Mouse (Mus musculus) megakaryocyte-erythroid progenitor cell, adult 5-6 weeks (primary cell): ENCODE data around the gene Iqsec1. TPM values are rescaled to one million over a fixed set of nuclear protein-coding genes. Genes with fewer than 3 reads are reported as not detected.

Experiments used
- ATAC-seq: replicated peaks from 2 replicates; pipeline ENCODE4 v1.8.0; 2016; ENCODE audit warnings: mild to moderate bottlenecking, inconsistent platforms; ENCODE audit not compliant: severe bottlenecking, poor library complexity, low FRiP score, low TSS enrichment
- total RNA-seq, 2 experiments: library from RNA; stranded (forward) in 1 of 2; stranded (reverse) in 1 of 2; fragments of 200-1000, 215-1000 nt in 1 of 2; fragments of >200 nt in 1 of 2; fragmentation: Nextera tagmentation in 1 of 2; gene quantifications; 2 replicates each; pipeline ENCODE4 v1.2.3; 2014 to 2017

Gene Iqsec1
- total RNA-seq, 2 experiments from 2014 or later, result 15.0 to 32.1 TPM

DNA sequence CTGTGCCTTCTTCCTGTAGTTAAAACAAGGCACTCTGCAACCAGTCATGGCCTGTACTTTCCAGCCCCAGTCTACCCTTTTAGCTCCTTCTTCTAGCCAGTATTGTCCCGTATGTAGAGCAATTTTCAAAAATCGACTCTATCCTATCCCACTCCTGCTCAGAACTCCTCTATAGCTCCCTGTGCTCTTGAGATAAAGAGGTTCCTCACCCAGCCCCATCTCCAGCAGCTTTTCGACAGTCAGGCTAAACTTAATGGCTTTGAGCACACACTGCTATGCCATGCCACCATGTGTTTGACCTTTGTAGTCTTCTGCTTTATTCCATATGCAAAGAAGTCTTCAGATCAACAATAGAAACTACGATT is 247.4 kb downstream of the Iqsec1 start:
- no peak for ATAC-seq

DNA sequence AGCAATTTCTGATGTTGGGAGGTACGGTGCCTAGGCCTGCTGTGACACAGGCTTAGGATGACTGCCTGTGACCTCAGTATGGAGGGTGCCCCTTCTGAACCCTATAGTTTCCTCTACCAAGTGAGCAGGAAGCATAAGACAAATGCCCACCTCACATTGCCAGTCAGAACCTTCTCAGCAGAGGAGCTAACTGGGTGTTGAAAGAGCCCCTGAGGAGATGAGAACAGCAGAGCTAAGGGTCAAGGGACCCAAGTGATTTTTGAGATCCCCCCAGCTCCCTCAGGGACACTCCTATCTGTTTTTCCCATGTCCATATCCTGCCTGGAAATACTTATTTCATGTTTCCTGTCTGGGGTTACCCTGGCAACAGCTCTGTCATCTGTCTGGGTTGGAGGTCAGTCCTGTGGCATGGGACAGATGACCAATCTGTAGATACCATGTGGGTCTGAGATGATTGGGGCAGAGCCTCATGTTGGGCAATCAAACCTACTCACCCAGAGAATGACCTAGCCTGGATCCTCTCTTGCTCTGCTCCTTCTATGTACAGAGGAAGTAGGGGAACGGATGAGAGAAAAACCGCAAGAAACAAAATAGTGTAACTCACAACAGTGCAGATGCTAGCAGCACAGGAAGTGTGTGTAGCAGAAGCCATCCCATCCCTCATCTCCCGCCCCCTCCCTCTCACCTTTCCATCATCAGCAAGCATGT is 248.0 kb downstream of the Iqsec1 start:
- ATAC-seq, result no peak

DNA sequence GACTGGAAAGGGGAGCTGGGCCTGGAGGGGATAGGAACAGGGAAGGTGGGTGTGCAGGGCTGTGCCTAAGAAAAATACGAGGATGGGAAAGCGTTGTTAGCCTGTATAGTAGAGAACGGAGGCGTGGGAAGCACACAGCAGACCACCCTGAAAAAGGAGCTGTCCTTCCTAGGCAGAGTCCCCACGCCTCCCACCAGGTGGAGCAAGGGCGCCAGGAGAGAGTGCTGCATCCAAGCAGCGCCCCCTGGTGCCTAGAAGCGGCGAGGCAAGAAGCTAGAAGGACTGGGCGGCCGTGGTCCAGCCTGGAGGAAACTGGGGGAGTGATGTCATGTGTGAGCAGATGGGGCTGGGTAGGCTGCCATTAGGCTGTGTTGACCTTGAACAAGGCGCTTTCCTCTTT is 251.1 kb downstream of the Iqsec1 start:
- peak; percentile 91 for ATAC-seq

DNA sequence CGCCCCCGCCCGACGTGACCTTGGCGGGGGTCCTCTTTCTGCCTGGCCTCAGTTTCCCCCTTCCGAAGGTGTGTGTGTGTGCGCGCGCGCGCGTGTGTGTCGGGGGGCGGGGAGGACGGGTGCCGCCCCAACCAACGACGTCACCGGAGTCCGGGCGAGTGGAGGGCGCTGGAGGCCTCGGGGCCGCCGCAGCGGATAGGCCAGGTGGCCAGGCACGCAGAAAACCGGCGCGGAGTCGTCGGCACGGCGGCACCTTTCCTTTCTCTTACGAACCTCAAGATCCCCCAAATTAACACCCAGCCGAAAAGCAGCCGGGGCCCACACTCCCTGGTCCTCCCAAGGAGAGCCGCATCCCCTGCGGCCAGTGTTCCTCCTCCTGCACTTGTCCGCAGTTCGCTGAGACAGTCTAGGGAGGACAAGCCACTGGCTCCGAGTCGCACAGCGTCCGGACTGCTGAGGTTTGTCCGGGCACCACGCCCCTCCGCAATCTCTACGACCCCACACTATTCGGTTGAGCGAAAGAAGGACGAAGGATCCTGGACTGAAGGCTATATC is 251.7 kb downstream of the Iqsec1 start:
- peak; percentile 56 for ATAC-seq

DNA sequence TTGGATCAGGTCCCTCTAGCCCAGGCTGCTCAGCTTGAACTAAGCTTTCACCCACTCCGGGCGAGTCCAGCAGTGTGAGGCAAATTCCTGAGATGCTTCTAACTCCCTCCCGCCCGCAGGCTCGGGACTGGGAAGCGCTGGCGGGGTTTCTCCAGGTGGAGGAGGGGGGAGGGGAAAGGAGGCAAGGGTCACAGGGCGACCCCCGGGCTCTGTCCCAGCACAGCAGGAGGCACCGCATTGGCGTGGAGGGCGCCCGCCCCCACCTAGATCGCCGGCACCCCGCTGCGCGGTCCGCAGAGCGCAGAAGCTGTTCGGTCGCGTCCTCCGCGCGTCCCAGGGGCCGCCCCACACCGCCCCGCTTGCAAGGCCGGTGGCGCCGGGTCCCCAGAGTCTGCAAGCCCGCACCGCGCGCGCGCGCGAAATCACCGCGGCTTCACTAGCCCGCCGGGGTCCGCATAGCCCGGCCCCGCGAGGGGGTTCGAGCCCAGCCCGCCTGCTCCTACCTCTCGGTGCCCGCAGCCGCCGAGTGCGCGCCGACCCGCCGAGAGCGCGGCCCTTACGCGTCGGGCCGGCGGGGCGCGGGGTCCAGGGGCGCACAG is 252.3 kb downstream of the Iqsec1 start:
- ATAC-seq, result no peak

DNA sequence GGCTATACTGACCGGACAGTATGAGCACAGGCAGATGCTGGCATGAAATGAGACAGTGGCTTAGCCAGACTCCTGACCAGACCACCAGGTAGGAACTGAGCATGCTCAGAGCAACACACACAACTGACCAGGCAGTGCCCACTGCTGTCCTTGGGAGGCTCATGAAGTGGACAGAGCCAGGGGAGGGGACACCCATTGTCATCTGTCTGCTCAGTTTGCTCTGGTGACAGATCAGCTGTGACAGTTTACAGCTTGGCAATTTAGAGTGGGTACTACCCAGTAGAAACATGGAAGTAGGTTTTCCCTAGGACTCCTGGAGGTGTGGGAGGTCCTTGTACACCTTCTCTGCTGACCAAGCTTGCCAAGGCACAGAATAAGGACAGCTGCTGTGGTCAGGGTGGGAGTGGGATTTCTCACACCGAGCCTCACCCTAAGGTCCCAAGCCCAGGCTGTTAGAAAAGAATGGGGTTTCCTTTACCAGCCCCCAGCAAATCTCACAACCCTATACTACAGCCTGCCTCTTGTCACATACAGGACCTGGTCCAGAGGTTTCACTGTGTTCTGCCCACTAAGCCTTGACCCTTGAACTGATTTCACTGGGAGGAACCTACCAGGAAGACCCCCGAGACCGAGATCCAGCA is 253.0 kb downstream of the Iqsec1 start:
- no peak for ATAC-seq

DNA sequence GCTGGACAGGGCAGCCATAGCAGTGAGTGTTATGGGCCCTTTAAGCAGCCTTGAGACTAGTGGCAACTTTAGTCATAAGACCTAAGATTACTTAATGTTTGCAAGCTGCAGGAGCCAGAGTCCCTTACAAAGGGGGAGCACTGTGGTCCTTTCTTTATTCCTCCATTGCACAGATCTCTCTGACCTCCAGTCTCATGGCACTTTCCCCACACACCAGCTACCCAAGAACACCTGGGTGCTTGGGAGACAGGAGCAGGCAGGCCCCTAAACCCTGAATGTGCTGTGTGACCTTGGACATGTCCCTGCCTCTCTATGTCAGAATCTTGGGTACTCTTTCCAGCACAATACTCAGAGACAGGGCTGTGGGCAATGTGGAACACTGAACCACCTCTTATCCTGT is 253.7 kb downstream of the Iqsec1 start:
- ATAC-seq, result no peak

DNA sequence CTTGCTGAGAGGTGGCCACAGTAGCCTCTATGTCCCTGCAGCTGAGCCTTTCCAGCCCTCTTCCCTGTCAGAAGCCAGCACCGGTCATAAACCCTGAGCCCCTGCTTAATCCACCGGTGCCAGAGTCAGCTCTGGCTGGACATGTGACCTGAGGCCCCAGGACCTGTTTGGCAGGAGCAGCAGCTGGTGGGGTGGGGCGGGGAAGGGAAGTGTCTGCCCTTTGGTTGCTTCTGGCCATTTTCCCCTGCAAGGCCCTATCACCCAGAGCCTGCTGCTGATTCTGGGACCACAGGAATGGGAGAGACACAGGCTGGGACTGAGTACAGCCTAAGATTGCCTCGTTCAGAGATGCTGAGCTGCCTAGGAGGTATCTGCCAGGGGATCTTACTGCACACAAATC is 257.2 kb downstream of the Iqsec1 start:
- no peak for ATAC-seq

DNA sequence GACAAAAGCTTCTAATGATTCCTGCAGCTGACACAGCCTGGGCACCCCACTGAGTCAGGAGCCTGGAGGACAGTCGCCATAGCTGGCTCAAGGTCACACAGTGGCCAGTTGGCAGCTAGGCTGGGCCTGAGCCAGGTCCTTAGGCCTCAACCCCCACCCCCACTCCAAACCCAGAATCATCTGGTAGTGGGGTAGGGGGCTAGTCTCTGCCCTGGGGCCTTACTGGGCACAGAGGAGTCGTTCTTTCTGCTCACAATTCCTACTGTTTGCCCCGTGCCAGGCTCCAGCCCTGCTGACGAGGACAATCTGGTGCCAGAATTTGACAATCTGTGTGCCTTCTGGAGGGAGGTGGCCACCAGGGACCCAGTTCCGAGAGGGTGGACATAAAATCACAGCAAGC is 258.7 kb downstream of the Iqsec1 start:
- ATAC-seq, result no peak

DNA sequence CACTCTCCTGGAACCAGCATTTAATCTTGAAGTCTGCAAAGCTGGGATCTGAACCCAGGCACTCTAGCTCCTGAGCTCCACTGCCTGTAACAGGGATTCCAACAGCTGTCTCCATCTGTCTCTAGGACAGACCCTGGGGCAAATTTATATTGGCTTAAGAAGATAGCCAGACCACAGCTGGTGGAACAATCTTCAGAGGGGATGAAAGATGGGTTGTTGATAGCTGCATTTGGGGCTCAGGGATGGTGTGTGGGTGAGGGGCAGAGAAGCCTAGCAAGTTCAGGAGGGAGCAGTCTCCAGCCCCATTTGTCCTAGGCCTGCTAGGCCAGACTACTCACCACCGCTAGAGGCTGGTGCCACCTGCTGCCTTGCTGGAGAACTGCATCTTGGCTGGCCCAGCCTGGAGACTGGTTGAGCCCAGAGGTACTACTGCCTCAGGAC is 260.0 kb downstream of the Iqsec1 start:
- peak; percentile 94 for ATAC-seq

DNA sequence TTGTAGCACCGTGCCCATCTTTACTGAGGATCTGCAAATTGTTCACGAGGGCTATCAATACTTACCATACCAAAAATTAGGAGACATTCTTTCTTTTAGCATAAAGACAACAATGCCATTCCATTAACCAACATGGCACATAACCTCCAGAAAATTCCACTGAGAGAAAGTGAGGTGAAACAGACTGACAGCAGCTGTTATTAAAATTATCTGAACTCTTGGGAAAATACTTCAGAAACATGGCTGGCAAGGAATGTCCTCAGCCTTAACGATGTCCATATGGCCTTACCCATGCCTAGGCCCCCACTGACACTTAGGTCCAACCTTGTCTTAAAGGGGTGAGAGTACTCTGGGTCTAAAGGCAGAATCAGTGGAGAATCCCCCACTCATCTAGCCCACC is 260.7 kb downstream of the Iqsec1 start:
- no peak for ATAC-seq

DNA sequence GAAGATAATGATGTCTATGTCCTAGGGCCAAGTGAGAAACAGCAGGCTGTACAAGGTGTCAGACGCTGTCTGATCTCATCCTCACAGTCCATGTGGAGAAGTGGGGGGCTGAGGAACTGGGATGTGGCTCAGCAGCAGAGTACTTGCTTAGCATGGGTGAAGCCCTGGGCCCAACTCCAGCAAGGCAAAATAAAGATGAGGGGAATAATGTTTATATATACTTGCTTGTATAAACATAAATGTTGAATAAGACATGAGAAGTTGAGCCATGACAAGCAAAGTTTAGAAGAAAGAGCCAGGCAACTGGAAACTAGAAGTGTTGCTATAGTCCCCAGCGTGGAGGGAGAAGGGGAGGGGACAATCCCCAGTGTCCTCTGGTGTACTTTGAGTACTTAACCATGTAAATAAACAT is 261.8 kb downstream of the Iqsec1 start:
- no peak for ATAC-seq

DNA sequence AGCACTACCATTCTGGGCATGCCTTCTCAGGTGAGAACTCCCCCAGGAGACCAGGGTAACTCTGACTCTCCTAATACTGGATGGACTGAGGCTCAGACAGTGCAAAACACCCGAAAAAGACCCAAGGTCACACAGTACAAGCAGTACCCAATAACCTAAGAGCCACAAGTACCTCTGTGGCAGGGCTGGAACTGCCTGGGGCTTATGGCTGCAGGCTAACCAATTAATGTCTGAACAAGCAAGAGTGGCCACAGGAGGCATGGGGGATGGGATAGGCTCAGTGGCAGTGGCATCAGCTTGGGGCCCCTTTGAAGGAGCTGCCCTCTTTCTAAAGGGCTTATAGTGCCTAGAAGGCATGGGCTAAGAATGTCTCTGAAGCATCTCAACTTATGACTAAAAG is 263.0 kb downstream of the Iqsec1 start:
- ATAC-seq, result no peak

DNA sequence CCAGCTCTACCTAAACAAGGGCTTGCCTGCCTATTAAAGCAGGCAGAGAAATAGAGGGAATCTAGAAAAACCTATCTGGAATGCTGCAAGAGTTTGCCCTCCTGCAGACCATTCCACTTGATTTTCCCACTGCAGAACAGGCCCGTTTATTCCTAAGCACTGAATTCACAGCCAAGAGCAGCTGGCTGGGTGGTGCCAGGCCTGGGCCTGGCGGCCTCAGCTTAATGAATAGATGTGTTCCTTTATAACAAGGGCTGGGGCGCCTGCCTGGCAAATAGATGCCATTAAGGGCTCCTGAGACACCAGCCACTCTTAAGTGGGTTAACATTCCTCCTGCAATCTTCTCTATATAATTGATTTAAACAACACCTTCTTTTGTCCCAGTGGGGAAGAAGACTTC is 265.5 kb downstream of the Iqsec1 start:
- no peak for ATAC-seq

DNA sequence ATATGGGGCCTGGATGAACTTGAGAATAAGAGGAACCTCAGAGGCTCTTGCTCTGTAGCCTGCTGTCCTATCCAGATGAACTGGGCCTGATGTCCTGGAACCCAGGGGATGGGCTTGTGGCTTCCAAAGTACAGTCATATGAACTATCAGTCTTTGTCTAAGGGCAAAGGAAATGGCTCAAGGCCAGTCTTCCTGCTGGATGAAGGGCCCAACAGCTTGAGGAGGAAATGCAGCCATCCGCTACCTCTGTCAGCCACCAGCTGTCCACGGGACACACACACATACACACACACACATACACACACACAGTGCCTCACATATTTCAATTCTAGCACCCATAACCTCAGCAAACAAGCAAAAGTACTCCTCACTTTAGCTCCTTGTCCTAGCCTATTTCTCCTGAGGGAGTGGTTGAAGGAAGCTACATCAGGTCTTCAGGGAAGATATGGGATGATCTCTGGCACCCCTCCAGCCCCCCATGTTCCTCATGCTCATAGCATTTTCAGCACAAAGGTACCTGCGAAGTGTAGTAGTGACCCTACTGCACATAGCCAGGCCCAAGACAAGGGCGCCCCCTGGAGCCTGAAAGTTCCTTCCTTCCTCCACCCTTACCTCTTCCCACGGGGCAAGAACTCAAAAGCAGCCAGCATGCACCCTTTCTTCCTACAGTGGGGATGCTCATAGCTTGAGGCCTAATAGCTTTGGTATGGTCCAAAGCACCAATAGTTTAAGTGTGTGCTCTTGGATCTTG is 267.3 kb downstream of the Iqsec1 start:
- peak; percentile 66 for ATAC-seq

DNA sequence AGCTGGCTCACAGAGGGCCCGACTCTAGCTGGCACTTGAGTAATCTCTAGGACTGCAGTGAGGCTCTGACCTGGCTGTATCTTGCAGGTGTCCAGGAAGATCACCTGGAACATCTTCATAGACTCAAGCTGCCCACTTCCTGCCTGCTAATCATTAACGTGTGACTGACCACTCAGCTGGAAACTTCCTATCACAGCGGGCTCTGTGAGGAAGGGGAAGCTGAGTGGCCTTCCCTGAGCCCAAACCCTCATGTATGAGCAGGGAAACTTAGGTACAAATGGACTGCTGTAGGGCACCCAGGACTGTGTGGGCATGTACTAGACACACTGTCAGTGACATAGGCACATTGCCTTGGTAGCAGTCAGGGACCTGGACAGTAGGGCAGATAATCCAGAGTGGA is 268.3 kb downstream of the Iqsec1 start:
- ATAC-seq, result no peak

DNA sequence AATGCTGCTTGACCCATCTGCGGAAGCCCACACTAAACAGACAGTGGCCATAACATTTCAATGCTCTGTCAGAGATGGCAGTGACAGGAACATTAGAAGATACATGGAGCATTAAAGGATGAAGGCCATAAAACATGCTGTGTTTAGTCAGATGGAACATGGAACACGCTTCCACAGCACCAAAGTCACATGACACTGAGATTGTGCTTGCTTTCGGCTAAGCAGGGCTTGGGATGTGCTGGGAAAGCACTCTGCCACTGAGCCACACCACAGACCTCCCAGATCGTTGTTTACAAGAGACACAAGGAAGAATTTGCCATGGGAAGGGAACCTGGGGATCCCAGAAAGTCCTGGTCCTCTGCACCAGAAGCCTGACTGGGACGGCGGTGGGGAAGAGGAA is 269.1 kb downstream of the Iqsec1 start:
- no peak for ATAC-seq

DNA sequence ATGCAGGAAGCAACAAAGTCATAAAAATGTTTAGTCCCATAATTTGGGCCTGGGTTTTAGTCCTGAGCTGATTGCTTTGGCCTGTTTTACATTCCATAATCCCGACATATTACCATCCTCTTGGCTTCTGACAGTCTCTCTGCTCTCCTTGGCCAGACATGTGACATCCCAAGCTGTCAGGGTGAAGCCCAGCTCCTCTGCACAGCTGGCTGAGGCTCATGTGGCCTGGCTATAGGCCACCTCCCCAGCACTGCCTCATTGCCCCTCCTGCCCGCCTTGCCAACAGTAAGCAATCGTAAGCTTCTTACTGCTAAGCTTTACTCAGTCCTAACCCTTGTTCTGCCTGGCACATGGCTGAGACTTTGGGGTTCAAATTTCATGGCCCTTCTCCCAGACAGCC is 270.0 kb downstream of the Iqsec1 start:
- ATAC-seq, result no peak

DNA sequence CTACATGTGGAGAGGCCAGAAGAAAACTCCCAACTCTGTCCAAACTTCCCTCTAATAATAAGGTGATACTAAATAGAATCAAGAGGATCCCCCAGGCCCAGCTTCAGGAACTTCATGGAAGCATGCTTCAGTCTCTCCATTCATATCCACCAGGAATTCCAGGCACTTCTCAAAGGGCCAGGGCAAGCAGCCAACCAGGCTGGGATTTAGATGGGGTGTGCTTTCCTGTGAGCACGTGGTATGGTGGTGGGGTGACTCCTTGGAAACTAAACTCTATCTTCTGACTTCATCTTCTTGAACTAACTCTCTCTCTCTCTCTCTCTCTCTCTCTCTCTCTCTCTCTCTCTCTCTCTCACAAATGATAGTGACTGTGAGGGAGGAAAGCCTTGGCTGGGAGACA is 270.8 kb downstream of the Iqsec1 start:
- no peak for ATAC-seq

DNA sequence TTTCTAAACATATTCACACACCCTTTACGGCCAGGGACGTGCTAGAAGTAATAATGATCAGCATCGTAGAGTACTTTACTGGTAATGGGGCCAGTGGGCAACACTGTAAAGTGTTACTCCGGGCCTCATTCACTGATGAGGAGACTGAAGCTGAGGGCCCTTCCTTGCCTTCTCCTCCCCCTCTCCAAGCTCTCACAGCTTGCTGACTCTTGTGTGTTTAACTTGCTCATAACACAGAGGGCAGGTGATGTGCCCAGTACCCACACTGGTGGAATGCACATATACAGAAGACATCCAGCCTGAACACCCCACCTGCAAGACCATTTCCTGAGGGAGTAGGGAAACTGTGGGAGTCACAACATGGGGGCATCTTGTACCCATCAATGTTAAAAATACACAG is 271.6 kb downstream of the Iqsec1 start:
- no peak for ATAC-seq
